Mouse (Mus musculus) intestine, embryonic 15.5 days (tissue): ENCODE data around the gene Naglu. TPM values are rescaled to one million over a fixed set of nuclear protein-coding genes. Genes with fewer than 3 reads are reported as not detected.

Experiments
- ATAC-seq: fragments of 200-750 bp; cut with Nextera tagmentation; 2 replicates; pipeline ENCODE4 v1.8.0; 2017; ENCODE audit warnings: moderate TSS enrichment, moderate library complexity
- H3K27ac ChIP-seq: fragments of 300-500 bp; sonication (generic); 2 replicates; pipeline ENCODE4 v1.5.1; 2015; ENCODE audit warnings: mild to moderate bottlenecking, inconsistent platforms
- H3K27me3 ChIP-seq: fragments of 300-500 bp; sonication (generic); replicated peaks from 2 replicates; pipeline ENCODE4 v1.6.1; 2015; ENCODE audit warnings: inconsistent platforms
- H3K36me3 ChIP-seq: fragments of 300-500 bp; sonication (generic); 2 replicates; pipeline ENCODE4 v1.6.1; 2015; ENCODE audit warnings: inconsistent platforms
- H3K4me1 ChIP-seq: fragments of 300-500 bp; sonication (generic); replicated peaks from 2 replicates; pipeline ENCODE4 v1.6.1; 2015; ENCODE audit warnings: inconsistent platforms
- H3K4me2 ChIP-seq: fragments of 300-500 bp; sonication (generic); replicated peaks from 2 replicates; pipeline ENCODE4 v1.6.1; 2015; ENCODE audit warnings: mild to moderate bottlenecking, inconsistent platforms
- H3K4me3 ChIP-seq: fragments of 300-500 bp; sonication (generic); replicated peaks from 2 replicates; pipeline ENCODE4 v1.5.1; 2015; ENCODE audit warnings: inconsistent platforms
- H3K9ac ChIP-seq: fragments of 300-500 bp; sonication (generic); 2 replicates; pipeline ENCODE4 v1.6.1; 2015; ENCODE audit warnings: inconsistent platforms
- H3K9me3 ChIP-seq: fragments of 300-500 bp; sonication (generic); 2 replicates; pipeline ENCODE4 v1.6.1; 2016; ENCODE audit warnings: inconsistent platforms
- WGBS: fragments of 180-500 bp; shearing (Covaris S2); methylation state at CpG from one replicate; pipeline ENCODE4 v1.1.7; 2015; 5-methylcytosine and 5-hydroxymethylcytosine counted together
- polyA plus RNA-seq: library from polyadenylated mRNA; unstranded; fragments of >200 nt; fragmentation: Nextera tagmentation; extraction: Ambion mirVana; gene quantifications from 2 replicates; pipeline ENCODE4 v1.2.1, GENCODE M21; 2015

Naglu gene
- polyA plus RNA-seq, 1 experiment from 2014 or later, result 14.9 TPM

DNA sequence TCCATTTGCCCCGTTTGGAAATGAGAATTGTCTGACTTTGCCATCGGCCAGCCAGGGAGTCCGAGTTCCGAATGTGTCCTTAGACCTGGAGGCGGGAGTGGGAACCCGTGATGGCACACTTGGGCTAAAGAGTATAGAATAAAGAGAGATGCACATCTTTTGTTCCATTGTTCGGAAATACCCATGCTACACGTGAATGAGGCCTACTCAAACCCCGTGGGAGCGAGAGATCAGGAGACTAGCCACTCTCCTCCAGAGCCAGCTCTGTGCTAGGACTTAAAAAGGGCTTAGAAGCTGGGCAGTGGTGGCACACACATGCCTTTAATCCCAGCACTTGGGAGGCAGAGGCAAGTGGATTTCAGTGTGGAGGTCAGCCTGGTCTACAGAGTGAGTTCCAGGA is 10.3 kb upstream of the Naglu start:
- H3K27me3 ChIP-seq, result no peaks in the 10 kb centered on the region
- peaks cover 69% of the 10 kb centered on the region for H3K4me1 ChIP-seq
- no peak for ATAC-seq
- H3K4me3 ChIP-seq, result no peak overlapping the region
- H3K4me2 ChIP-seq, result no peak overlapping the region
- 80% methylated on average over 10 of the region's 10 CpGs for WGBS
- H3K9me3 ChIP-seq, result no peaks in the 10 kb centered on the region
- peak overlapping the region; percentile 83 for H3K27ac ChIP-seq
- no peaks in the 10 kb centered on the region for H3K36me3 ChIP-seq
- no peak overlapping the region for H3K9ac ChIP-seq

DNA sequence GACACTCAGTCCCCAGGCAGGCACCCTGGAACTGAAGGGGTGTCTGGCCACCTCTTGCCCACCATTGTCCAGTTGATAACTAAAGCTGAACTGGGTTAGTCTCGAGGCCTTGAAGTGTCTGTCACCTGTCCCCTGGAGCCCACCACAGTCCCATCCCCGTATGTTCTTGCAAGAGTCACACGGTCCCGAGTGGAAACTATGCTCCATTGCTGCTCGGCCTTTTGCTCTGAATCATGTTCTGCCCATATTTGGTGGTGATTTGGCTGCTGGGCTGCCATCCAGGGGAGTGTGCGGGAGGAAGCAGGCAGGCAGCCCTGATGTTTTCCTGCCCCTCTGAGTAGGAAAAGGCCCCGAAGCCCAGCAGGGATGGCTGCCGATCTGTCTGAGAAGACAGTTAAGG is 9.7 kb upstream of the Naglu start:
- Histone ChIP-seq H3K4me3 (no peak overlapping the region), H3K4me1 (peaks cover 73% of the 10 kb centered on the region), H3K9me3 (no peaks in the 10 kb centered on the region), H3K27me3 (no peaks in the 10 kb centered on the region), H3K36me3 (no peaks in the 10 kb centered on the region), H3K4me2 (no peak overlapping the region), H3K9ac (no peak overlapping the region), H3K27ac (peak overlapping the region; percentile 83)
- WGBS, result 45% methylated on average over 8 of the region's 8 CpGs
- ATAC-seq, result no peak

DNA sequence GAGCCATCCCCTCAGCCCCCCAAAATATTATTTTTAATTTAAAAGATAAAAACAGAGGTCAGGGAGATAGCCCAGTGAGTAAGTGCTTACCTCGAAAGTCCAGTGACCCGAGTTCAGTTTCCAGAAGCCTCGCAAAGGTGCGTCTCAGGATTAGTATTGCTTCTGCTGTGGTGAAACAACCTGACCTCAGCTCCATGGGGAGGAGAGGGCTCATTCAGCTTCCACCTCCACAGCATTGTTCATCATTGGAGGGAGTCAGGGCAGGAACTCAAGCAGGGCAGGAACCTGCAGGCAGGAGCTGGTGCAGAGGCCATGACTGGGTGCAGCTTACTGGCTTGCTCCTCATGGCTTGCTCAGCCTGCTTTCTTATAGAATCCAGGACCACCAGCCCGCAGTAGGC is 8.8 kb upstream of the Naglu start:
- Histone ChIP-seq H3K9ac (no peak overlapping the region), H3K4me2 (no peak overlapping the region)
- 85% methylated on average over 5 of the region's 5 CpGs for WGBS

DNA sequence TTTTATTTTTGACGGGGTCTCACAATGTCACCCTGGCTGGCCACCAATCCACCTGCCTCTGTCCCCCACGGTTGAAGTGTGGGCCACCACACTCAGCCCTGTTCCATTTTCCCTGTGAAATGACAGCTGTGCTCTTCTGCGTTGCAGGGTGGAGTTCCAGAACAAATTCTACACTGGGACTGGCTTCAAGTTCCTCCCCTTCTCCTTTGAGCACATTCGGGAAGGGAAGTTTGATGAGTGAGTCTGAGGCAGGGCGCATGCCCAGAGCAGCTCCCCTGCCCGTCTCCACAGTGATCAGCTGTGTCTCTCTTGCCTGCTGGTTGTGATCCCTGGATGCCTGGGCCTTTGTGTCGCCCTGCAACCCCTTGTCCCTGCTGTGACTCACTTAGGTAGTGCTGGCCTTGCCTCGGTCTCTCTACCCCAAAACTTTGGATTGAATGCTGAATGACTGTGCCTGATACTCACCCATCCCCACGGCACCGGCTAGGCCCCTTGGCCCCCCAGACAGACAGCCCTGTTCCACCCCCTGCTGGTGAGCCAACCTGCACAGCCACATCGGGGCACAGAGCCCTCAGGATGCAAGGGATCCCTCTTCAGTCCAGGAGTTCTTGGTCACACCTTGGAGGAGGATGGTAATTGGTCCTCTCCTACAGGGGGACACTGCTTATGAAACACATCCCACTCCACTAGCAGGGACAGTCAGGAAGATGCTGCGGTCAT is 7.5 kb upstream of the Naglu start:
- Histone ChIP-seq H3K27ac (peak overlapping the region; percentile 99; the same call in 1 of the 2 replicates), H3K9ac (no peak overlapping the region), H3K4me1 (peaks cover 63% of the 10 kb centered on the region), H3K4me3 (no peak overlapping the region), H3K4me2 (no peak overlapping the region), H3K36me3 (no peaks in the 10 kb centered on the region), H3K27me3 (no peaks in the 10 kb centered on the region), H3K9me3 (no peaks in the 10 kb centered on the region)
- ATAC-seq, result no peak
- WGBS, result 70% methylated on average over 12 of the region's 12 CpGs

More for the DNA sequence above, 8.8 kb upstream of the Naglu start:
- H3K4me3 ChIP-seq, result no peak overlapping the region
- no peaks in the 10 kb centered on the region for H3K36me3 ChIP-seq
- no peaks in the 10 kb centered on the region for H3K27me3 ChIP-seq
- H3K4me1 ChIP-seq, result peaks cover 71% of the 10 kb centered on the region
- no peaks in the 10 kb centered on the region for H3K9me3 ChIP-seq
- peak overlapping the region; percentile 99 for H3K27ac ChIP-seq
- no peak for ATAC-seq

DNA sequence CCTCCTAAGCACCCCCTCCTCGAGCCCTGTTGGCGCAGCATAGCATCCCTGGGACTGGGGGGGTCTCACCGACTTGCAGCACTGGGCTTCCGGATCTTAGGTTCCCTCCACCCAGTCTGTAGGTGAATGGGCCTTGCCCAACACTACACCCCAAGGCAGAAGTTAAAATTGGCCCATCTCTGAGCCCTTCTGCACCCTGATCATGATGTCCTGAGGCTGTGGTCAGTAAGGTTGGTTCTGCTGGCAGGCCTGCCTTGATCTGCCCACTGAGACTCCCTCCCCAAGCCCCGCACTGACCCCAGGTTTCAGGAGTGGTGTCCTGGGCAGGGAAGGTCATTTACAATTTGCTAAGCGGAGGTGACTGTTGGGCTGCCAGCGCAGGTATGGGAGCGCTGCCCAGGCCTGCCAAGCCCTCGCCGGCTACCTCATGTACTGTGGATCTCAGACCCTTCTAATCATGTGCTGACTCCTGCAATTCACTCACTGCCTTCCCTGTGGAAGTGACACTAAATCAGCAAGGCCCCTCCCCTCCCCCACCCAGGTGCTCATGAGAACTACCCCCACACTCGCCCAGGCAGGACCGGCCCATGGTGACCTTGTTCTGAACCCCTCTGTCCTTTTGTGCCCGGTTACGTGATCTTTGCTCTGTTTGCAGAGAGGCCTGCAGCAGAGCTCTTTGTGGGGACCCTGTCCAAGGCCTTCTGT is 6.7 kb upstream of the Naglu start:
- H3K4me1 ChIP-seq, result peaks cover 59% of the 10 kb centered on the region
- H3K36me3 ChIP-seq, result no peaks in the 10 kb centered on the region
- peak overlapping the region; percentile 45 for H3K4me2 ChIP-seq
- WGBS, result 57% methylated on average over 14 of the region's 14 CpGs
- ATAC-seq, result peak; percentile 41
- peak overlapping the region; percentile 99 for H3K27ac ChIP-seq
- no peaks in the 10 kb centered on the region for H3K9me3 ChIP-seq
- peak overlapping the region; percentile 29; the same call in 1 of the 2 replicates for H3K9ac ChIP-seq
- no peak overlapping the region for H3K4me3 ChIP-seq
- H3K27me3 ChIP-seq, result no peaks in the 10 kb centered on the region

DNA sequence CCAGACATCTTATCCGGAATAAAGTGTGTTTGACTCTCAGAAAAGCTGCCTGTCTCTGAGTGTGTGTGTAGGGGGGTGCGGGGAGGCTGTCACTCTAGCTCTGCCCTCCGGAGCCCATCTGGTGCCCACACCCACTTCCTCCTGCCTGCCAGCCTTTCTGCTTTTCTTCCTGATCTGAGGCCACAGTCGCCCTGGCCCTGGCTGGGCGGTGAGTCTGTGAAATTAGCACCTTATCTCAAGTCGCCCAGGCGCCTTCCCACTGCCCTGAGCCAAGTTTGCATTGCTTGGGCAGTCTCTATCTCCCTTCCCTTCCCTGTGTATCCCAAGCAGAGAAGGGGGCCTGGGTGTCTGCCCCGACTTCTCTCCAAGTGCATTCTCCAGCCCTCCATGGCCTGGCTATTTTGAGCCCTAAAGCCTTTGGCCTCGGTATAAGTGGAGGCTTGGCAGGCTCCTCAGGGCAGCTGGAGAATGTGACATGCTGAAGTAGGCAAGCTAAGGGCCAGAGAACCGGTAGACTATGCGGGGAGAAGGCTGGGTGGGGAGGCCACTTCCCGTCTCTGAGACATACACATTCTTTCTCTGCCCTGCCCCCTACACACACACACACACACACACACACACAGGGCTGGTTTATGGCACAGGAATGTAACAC is 6.0 kb upstream of the Naglu start:
- Histone ChIP-seq H3K4me3 (no peak overlapping the region), H3K27me3 (no peaks in the 10 kb centered on the region), H3K27ac (peak overlapping the region; percentile 99), H3K9ac (peak overlapping the region; percentile 29), H3K9me3 (no peaks in the 10 kb centered on the region), H3K4me2 (peak overlapping the region; percentile 45), H3K4me1 (peaks cover 52% of the 10 kb centered on the region), H3K36me3 (no peaks in the 10 kb centered on the region)
- WGBS, result 12% methylated on average over 12 of the region's 12 CpGs
- ATAC-seq, result peak; percentile 79

DNA sequence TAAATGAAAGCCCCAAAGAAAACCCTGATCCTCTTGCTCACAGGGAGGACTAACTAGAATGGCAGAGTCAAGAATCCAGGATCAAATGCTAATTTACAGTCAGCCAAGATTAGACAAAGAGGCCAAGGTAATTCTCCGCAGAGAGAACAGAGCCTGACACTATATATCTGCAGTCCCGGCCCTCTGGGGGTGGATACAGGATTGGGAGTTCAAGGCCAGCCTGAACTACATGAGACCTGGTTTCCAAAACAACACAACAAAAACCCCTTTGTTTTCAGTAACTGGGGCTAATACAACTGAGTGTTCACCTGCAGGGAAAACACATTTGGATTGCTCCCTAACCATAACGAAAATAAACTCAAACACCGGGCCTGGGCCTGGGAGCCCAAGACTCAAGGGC is 5.3 kb upstream of the Naglu start:
- 0 out of 2 replicates have a peak overlapping the region, but pooled peaks have one; percentile 45 for H3K4me2 ChIP-seq
- H3K9ac ChIP-seq, result no peak overlapping the region
- peak overlapping the region; percentile 99 for H3K27ac ChIP-seq
- WGBS, result 58% methylated on average over 4 of the region's 4 CpGs
- no peaks in the 10 kb centered on the region for H3K36me3 ChIP-seq
- no peaks in the 10 kb centered on the region for H3K9me3 ChIP-seq
- no peaks in the 10 kb centered on the region for H3K27me3 ChIP-seq
- ATAC-seq, result no peak
- H3K4me1 ChIP-seq, result peaks cover 50% of the 10 kb centered on the region
- no peak overlapping the region for H3K4me3 ChIP-seq

DNA sequence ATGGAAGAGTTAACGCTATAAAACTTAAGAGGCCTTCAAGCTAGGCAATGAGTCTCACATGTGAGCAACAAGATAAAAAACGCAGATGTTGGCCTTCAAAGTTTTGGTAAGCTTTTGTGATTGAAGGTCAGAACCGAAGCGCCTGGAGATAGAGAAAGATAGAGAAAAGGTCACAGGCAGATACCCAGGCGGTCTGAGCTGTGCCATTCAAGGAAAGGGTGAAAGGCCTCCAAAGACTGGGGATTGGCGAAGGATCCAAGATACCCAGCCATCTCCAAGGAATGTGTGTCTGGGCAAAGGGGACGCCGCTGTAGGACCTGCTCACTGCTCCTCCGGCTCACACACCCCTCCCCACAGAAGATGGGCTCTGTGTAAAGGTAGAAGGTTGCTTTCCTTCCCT is 4.8 kb upstream of the Naglu start:
- no peak overlapping the region for H3K4me3 ChIP-seq
- peaks cover 46% of the 10 kb centered on the region for H3K4me1 ChIP-seq
- 85% methylated on average over 9 of the region's 9 CpGs for WGBS
- ATAC-seq, result no peak
- H3K4me2 ChIP-seq, result no peak overlapping the region
- H3K27ac ChIP-seq, result peak overlapping the region; percentile 42
- no peaks in the 10 kb centered on the region for H3K27me3 ChIP-seq
- H3K36me3 ChIP-seq, result no peaks in the 10 kb centered on the region
- no peaks in the 10 kb centered on the region for H3K9me3 ChIP-seq
- no peak overlapping the region for H3K9ac ChIP-seq

DNA sequence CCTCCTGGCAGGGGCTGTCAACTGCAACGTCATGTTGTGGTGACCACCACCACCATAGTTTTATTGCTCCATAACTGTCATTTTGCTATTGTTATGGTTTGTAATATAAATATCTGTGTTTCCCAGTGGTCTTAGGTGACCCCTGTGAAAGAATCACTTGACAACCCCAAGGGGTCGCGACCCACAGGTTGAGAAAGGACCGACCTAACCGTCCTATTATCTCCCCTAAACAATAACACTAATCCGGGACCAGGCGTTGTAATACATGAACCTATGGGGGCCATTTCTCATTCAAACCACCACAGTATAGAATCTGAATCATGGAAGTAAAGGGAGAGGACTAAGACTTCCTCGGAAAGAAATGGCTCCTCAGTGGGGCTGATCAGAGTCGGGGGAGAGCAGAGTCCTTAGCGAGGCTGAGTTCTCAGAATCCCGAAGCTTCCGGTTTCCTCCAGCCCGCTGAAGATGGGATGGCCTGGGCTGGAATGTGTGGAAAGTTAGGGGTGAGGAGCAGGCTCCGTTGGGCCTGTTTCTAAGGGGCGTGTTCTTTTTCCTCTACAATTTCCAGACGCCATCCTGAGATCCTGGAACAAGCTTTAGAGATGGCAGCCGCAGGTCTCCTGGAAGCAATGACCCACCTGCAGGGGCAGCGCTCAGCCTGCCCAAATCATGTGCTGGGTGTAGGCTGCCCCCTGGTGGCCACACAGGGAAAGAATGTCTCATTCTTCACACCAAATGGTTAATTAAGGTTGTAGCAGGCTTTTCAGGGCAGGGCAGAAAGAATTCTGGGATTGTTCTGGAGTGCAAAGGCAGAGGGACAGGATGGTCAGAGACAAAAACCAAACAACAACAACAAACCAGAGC is 3.0 kb upstream of the Naglu start:
- no peak for ATAC-seq
- H3K9ac ChIP-seq, result no peak overlapping the region
- no peaks in the 10 kb centered on the region for H3K9me3 ChIP-seq
- H3K27ac ChIP-seq, result no peak overlapping the region
- H3K4me3 ChIP-seq, result peak overlapping the region; percentile 24
- peak overlapping the region; percentile 82 for H3K4me2 ChIP-seq
- H3K36me3 ChIP-seq, result no peaks in the 10 kb centered on the region
- H3K4me1 ChIP-seq, result peaks cover 47% of the 10 kb centered on the region
- 20% methylated on average over 18 of the region's 18 CpGs for WGBS
- H3K27me3 ChIP-seq, result no peaks in the 10 kb centered on the region; the same call in 1 of the 2 replicates

DNA sequence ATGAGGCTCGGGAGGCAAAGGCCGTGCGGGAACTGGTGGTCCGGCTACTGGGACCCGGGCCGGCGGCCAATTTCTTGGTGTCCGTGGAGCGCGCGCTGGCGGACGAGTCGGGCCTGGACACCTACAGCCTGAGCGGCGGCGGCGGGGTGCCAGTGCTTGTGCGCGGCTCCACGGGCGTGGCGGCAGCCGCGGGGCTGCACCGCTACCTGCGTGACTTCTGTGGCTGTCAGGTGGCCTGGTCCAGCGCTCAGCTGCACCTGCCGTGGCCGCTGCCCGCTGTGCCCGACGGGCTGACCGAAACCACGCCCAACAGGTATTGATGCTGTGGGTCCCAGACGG is 346 bp downstream of the Naglu start:
- Histone ChIP-seq H3K27me3 (no peaks in the 10 kb centered on the region; the same call in 1 of the 2 replicates), H3K4me3 (peak overlapping the region; percentile 77), H3K36me3 (no peaks in the 10 kb centered on the region), H3K4me1 (peaks cover 16% of the 10 kb centered on the region; the same call in 1 of the 2 replicates), H3K27ac (no peak overlapping the region), H3K4me2 (peak overlapping the region; percentile 99), H3K9me3 (no peaks in the 10 kb centered on the region), H3K9ac (peak overlapping the region; percentile 82)
- 0% methylated on average over 36 of the region's 36 CpGs for WGBS
- peak; percentile 77 for ATAC-seq

DNA sequence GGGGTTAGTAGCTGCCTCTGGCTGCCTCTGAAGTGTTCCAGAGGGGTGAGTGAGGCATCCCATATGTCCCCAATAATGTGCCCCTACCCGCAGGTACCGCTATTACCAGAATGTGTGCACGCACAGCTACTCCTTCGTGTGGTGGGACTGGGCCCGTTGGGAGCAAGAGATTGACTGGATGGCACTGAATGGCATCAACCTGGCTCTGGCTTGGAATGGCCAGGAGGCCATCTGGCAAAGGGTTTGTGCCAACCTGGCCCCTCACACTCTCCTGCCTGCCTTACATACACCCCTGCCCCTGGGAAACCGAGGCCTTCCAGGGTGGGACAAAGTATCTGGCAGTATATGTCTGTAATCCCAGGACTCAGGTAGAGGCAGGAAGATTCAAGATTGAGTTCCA is 1.2 kb downstream of the Naglu start:
- 79% methylated on average over 6 of the region's 6 CpGs for WGBS
- H3K4me3 ChIP-seq, result peak overlapping the region; percentile 77; the same call in 1 of the 2 replicates
- no peak for ATAC-seq

More for the DNA sequence above, 1.2 kb downstream of the Naglu start:
- Histone ChIP-seq H3K4me2 (peak overlapping the region; percentile 99), H3K9ac (no peak overlapping the region), H3K4me1 (peaks cover 16% of the 10 kb centered on the region; the same call in 1 of the 2 replicates), H3K27me3 (no peaks in the 10 kb centered on the region; the same call in 1 of the 2 replicates), H3K27ac (no peak overlapping the region), H3K36me3 (no peaks in the 10 kb centered on the region), H3K9me3 (no peaks in the 10 kb centered on the region)
